Mouse (Mus musculus) embryonic facial prominence, embryonic 12.5 days (tissue): Measurements from ENCODE around the gene Cbx3. TPM values are rescaled to one million over a fixed set of nuclear protein-coding genes. Genes with fewer than 3 reads are reported as not detected.
"Not testable (repeated sequence)": the region's sequence is repeated elsewhere in the genome, so short reads cannot be mapped to it uniquely, and the experiment has no call there.

ENCODE experiments used
- ATAC-seq: fragments of 200-750 bp; cut with Nextera tagmentation; 2 replicates; pipeline ENCODE4 v1.8.0; 2017; ENCODE audit not compliant: insufficient number of reproducible peaks, insufficient read depth, low FRiP score, low TSS enrichment
- H3K27ac ChIP-seq: fragments of 300-500 bp; sonication (generic); 2 replicates; pipeline ENCODE4 v1.5.1; 2016; ENCODE audit warnings: mild to moderate bottlenecking
- H3K27me3 ChIP-seq: fragments of 300-500 bp; sonication (generic); 2 replicates; pipeline ENCODE4 v1.6.1; 2016; ENCODE audit warnings: mild to moderate bottlenecking, moderate library complexity
- H3K36me3 ChIP-seq: fragments of 300-500 bp; sonication (generic); 2 replicates; pipeline ENCODE4 v1.6.1; 2016; ENCODE audit warnings: mild to moderate bottlenecking
- H3K4me1 ChIP-seq: fragments of 300-500 bp; sonication (generic); 2 replicates; pipeline ENCODE4 v1.6.1; 2016
- H3K4me2 ChIP-seq: fragments of 300-500 bp; sonication (generic); replicated peaks from 2 replicates; pipeline ENCODE4 v1.6.1; 2016; ENCODE audit warnings: mild to moderate bottlenecking, moderate library complexity
- H3K4me3 ChIP-seq: fragments of 300-500 bp; sonication (generic); 2 replicates; pipeline ENCODE4 v1.5.1; 2016; ENCODE audit warnings: mild to moderate bottlenecking
- H3K9ac ChIP-seq: fragments of 300-500 bp; sonication (generic); 2 replicates; pipeline ENCODE4 v1.6.1; 2016; ENCODE audit warnings: mild to moderate bottlenecking, moderate library complexity
- H3K9me3 ChIP-seq: fragments of 300-500 bp; sonication (generic); 2 replicates; pipeline ENCODE4 v1.6.1; 2016; ENCODE audit warnings: mild to moderate bottlenecking, moderate library complexity
- WGBS: fragments of 180-500 bp; shearing (Covaris S2); methylation state at CpG from one replicate; pipeline ENCODE4 v1.1.7; 2016; 5-methylcytosine and 5-hydroxymethylcytosine counted together
- polyA plus RNA-seq: library from polyadenylated mRNA; unstranded; fragments of >200 nt; fragmentation: Nextera tagmentation; extraction: Ambion mirVana; gene quantifications from 2 replicates; pipeline ENCODE4 v1.2.1, GENCODE M21; 2016

The Cbx3 gene
- polyA plus RNA-seq, 1 experiment from 2014 or later, result 581 TPM

DNA sequence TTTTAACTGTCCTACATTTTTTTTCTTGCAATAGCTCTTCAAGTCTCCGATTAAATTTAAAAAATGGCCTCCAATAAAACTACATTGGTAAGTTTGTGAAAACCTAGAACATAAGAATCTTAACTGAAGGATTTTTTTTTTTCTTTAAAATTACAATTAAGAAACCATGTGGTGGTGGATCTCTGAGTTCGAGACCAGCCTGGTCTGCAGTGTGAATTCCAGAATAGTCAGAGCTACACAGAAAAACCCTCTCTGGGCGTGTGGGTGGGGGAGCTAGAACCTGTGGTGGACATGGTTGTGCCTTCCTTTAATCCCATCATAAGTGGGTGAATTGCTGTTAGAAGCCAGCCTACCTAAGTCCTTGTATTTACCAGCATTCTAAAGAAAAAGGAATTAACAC lies 1.6 kb downstream of the Cbx3 start:
- WGBS, result 14% methylated on average over 3 of the region's 3 CpGs
- peak overlapping the region; percentile 69 for H3K4me2 ChIP-seq
- peak overlapping the region; percentile 63 for H3K9ac ChIP-seq
- peaks cover 37% of the 10 kb centered on the region for H3K36me3 ChIP-seq
- no peak overlapping the region for H3K27ac ChIP-seq
- H3K9me3 ChIP-seq, result no peaks in the 10 kb centered on the region
- peaks cover 18% of the 10 kb centered on the region for H3K4me1 ChIP-seq
- no peaks in the 10 kb centered on the region for H3K27me3 ChIP-seq
- no peak for ATAC-seq
- H3K4me3 ChIP-seq, result peak overlapping the region; percentile 94

DNA sequence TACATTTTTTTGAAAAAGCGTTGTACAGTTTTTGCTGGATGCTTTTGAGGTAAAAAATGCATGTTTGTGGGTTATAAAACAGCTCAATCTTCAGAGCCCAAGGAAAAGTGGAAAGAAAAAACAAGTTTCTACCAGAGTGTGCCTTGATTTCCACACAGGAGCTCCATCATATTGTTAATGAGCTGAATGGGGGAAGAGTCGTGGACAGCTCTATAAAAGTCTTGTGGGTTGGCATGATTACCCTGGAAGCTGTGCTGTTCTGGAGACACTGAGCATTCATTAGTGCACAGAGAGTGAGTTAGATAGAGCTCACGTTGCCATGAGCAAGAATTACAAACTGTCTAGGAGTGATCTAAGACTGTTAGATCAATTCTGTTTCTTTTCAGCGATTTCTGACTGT lies 2.1 kb downstream of the Cbx3 start:
- no peaks in the 10 kb centered on the region for H3K9me3 ChIP-seq
- H3K36me3 ChIP-seq, result peaks cover 38% of the 10 kb centered on the region
- H3K4me3 ChIP-seq, result peak overlapping the region; percentile 94
- no peak overlapping the region for H3K27ac ChIP-seq
- H3K27me3 ChIP-seq, result no peaks in the 10 kb centered on the region
- 50% methylated on average over 4 of the region's 4 CpGs for WGBS
- peaks cover 18% of the 10 kb centered on the region for H3K4me1 ChIP-seq
- ATAC-seq, result no peak
- H3K9ac ChIP-seq, result peak overlapping the region; percentile 63
- H3K4me2 ChIP-seq, result peak overlapping the region; percentile 69

DNA sequence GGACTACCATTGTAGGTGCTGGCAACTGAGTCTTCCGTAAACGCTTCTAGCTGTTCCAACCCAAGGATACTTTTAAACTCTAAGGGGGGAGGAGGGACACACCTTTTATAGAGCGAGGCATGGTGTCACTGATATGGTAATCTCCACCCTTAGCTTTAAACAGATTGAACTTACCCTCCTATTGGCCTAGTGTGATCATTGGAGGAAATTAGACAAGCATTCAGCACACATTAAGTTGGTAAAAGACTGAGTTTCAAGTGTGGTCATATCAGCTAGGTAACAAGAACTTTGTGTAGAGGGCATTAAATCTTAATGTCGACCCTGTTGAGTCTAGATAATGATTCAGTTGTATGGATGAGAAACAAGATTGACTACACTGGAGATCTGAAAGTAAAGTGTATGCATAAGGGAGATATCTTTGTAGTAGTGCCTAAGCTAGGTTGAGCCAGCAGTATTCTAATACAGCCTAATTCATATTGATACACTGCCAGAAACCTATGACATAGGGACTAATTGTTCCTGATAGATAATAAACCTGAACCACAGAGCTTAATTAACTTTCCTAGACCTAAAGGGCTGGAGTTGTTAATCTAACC lies 9.1 kb downstream of the Cbx3 start:
- Histone ChIP-seq H3K27ac (no peak overlapping the region), H3K36me3 (peaks cover 74% of the 10 kb centered on the region), H3K27me3 (no peaks in the 10 kb centered on the region), H3K4me1 (no peaks in the 10 kb centered on the region), H3K4me2 (no peak overlapping the region), H3K9me3 (no peaks in the 10 kb centered on the region), H3K4me3 (no peak overlapping the region), H3K9ac (no peak overlapping the region)
- ATAC-seq, result no peak
- WGBS, result 96% methylated on average over 4 of the region's 4 CpGs

DNA sequence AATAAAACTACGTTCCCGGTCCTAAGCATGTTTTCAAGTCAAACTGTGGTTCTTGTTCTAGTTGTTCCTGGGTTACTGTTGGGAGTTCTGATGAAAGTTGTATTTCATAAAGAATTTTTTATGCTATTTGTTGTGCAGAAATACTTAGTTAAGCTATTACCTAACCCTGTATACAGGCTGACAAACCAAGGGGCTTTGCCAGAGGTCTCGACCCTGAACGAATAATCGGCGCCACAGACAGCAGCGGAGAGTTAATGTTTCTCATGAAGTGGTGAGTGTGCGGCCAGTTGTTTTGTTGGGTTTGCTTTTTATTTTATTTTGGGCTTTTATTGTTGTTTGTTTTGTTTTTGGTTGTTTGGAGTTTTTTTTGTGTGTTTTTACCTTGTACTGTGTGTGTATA lies 11.4 kb downstream of the Cbx3 start:
- WGBS, result 94% methylated on average over 8 of the region's 8 CpGs
- Histone ChIP-seq H3K9me3 (no peaks in the 10 kb centered on the region), H3K27me3 (no peaks in the 10 kb centered on the region), H3K4me3 (no peak overlapping the region), H3K4me2 (no peak overlapping the region), H3K36me3 (peaks cover 62% of the 10 kb centered on the region), H3K27ac (no peak overlapping the region), H3K4me1 (no peaks in the 10 kb centered on the region), H3K9ac (no peak overlapping the region)
- ATAC-seq, result no peak

DNA sequence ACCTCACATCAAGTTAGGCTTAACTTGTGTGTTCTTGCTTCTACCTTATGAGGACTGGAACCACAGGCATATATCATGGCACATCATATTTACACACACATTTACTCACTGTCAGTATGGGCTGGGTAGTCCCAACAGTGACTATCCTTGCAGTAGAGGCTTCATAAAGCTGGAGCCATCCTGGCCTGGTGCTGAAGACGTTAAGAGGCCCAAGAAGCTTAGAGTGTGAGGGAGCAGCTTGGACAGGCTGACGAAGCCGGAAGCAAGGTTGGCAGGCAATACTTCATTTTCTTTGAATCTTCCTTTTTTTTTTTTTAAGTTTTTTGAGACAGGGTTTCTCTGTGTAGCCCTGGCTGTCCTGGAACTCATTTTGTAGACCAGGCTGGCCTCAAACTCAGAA lies 13.7 kb downstream of the Cbx3 start:
- Histone ChIP-seq H3K36me3 (peaks cover 46% of the 10 kb centered on the region), H3K4me3 (no peak overlapping the region), H3K9ac (no peak overlapping the region), H3K4me2 (no peak overlapping the region), H3K27me3 (no peaks in the 10 kb centered on the region), H3K4me1 (no peaks in the 10 kb centered on the region), H3K9me3 (no peaks in the 10 kb centered on the region), H3K27ac (no peak overlapping the region)
- 94% methylated on average over 3 of the region's 3 CpGs for WGBS
- ATAC-seq, result no peak

DNA sequence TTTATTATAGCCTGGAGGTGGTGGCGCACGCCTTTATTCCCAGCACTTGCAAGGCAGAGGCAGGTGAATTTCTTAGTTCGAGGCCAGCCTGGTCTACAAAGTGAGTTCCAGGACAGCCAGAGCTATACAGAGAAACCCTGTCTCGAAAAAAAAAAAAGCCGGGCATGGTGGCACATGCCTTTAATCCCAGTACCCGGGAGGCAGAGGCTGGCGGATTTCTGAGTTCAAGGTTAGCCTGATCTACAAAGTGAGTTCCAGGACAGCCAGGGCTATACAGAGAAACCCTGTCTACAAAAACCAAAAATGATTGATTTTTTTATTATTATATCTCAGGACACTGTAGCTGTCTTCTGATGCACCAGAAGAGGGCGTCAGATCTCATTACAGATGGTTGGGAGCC lies 14.4 kb downstream of the Cbx3 start:
- not testable (repeated sequence) for H3K9me3 ChIP-seq, H3K27ac ChIP-seq, H3K4me1 ChIP-seq, ATAC-seq, H3K4me3 ChIP-seq, H3K9ac ChIP-seq, H3K27me3 ChIP-seq, H3K4me2 ChIP-seq
- 90% methylated on average over 8 of the region's 8 CpGs for WGBS
- peaks cover 39% of the 10 kb centered on the region for H3K36me3 ChIP-seq

DNA sequence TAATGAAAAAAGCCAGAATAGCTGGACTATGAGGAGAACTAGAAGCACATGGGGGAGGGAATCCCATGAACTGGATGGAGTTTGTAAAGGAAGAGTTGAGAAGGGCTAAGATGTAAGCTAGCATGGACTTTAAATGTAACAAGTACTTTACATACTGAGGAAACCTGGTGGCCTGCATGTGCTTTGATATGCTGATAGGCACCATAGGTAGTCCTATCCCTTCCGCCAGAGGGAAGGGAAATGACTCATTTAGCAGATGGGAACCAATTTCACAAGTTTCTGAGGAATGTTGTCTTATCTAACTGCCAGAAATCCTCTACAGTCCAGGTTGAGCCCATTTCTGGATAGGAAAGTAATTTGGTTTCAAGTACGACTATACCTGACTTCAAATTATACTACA lies 15.5 kb downstream of the Cbx3 start:
- ATAC-seq, result no peak
- H3K9me3 ChIP-seq, result no peaks in the 10 kb centered on the region
- H3K27me3 ChIP-seq, result no peaks in the 10 kb centered on the region
- no peak overlapping the region for H3K27ac ChIP-seq
- H3K4me3 ChIP-seq, result no peak overlapping the region
- WGBS, result 66% methylated on average over 2 of the region's 2 CpGs
- no peaks in the 10 kb centered on the region for H3K4me1 ChIP-seq
- H3K36me3 ChIP-seq, result peaks cover 28% of the 10 kb centered on the region
- no peak overlapping the region for H3K4me2 ChIP-seq
- no peak overlapping the region for H3K9ac ChIP-seq

DNA sequence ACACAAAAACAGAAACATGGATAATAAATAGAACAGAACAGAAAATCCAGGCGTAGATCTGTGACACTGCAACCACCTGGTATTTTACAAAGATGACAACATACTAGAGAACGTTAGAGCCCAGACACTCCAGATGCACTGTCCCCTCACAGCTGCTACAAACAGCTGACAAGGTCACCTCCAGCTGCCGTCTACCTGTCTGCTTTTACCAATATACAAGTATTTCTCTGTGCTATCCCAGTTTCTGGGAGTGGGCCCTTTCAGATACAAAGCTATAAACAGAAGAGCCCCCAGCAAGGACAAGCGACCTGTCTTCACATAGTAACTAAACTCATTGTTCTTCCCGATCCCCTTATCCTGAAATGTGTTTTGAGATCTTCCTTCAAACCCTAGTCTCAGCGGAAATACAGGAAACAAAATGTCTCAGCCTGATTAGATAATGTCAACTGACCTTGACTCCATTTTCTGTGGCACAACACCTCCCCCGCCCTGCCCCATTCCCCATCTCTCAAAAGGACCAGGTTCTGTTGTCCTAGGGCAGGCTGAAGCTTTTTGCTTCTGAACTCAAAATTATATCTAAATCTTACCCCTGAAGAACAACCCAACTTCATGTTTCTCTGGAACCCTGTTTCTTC lies 16.0 kb downstream of the Cbx3 start:
- no peak overlapping the region for H3K4me3 ChIP-seq
- peaks cover 22% of the 10 kb centered on the region for H3K36me3 ChIP-seq
- H3K9ac ChIP-seq, result no peak overlapping the region
- H3K27ac ChIP-seq, result no peak overlapping the region
- WGBS, result 64% methylated on average over 7 of the region's 7 CpGs
- no peak for ATAC-seq
- no peak overlapping the region for H3K4me2 ChIP-seq
- H3K27me3 ChIP-seq, result no peaks in the 10 kb centered on the region
- H3K9me3 ChIP-seq, result no peaks in the 10 kb centered on the region
- no peaks in the 10 kb centered on the region for H3K4me1 ChIP-seq

DNA sequence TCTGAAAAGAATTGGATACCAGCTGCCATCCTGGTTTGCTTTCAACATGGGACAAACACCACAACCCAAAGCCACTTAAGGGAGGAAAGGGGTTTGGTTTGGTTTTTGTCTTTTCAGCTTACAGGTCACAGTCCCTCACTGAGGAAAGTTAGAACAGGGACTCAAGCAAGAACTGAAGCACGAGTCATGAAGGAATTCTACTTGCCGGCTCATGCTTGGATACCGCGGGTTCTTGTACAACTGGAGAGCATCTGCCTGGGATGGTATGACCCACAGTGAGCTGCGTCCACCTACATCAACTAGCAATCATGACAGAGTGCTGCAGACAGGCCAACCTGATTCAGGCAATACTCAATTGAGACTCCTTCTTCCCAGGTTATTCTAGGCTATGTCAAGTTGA lies 16.6 kb downstream of the Cbx3 start:
- no peak overlapping the region for H3K27ac ChIP-seq
- no peak overlapping the region for H3K9ac ChIP-seq
- no peak overlapping the region for H3K4me3 ChIP-seq
- H3K27me3 ChIP-seq, result no peaks in the 10 kb centered on the region
- no peak for ATAC-seq
- no peaks in the 10 kb centered on the region for H3K9me3 ChIP-seq
- WGBS, result 89% methylated on average over 5 of the region's 5 CpGs
- H3K4me2 ChIP-seq, result no peak overlapping the region
- peaks cover 17% of the 10 kb centered on the region for H3K36me3 ChIP-seq
- H3K4me1 ChIP-seq, result no peaks in the 10 kb centered on the region

DNA sequence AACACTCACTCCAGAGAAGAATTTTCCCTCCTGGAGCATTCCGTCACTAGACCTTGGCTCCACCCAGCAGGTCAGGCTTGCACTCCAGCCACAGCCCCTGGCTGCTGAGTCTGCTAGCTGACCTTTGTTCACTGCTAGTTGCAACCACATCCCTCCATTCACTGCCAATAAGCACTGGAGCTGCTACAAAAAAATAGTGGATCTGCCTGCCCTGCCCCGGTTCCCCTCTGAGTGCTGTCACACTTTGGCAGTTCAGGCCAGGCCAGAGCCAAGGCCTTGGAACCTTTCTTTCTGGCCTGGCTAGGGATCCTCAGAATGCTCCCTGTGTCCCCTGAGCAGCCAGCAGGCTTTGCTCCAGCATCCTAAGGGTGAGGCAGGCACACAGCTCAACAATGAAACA lies 19.6 kb downstream of the Cbx3 start:
- Histone ChIP-seq H3K27ac (0 out of 2 replicates have a peak overlapping the region, but pooled peaks have one; percentile 30), H3K27me3 (no peaks in the 10 kb centered on the region), H3K4me2 (no peak overlapping the region), H3K4me1 (no peaks in the 10 kb centered on the region), H3K4me3 (no peak overlapping the region), H3K9me3 (no peaks in the 10 kb centered on the region), H3K36me3 (no peaks in the 10 kb centered on the region), H3K9ac (no peak overlapping the region)
- no peak for ATAC-seq
- 47% methylated on average over 2 of the region's 2 CpGs for WGBS

DNA sequence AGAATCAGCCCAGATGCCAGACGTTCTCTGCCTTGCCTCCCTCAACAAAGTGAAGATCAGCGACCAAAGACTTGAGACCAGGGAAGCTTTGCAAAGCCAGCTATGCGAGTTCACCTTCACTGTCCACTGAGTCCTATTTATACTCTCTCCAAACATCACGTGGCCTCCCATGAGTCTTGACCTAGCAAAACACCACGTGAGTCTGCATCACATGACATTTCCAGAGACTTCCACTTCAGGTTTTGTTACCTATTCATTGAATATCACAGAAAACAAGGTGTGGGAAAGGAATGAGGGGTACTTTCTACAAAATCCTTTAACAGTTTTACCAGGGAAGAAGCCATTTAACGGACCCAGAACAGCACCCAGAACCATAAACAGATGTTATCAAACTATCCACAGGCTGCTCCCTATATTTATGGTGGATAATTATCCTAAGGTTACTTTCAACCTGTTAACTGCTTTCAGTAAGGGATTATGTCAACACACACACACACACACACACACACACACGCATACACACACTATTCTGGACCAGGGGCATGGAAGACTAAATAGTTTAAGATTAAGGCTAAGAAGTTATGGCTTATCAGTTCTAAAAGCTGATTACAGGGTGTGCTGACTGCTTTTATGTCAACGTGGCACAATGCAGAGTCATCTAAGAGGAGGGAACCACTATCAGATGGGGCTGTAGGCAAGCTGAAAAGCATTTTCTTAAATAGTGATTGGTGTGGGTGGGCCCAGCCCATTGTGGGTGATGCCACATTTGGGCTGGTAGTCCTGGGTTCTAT lies 27.4 kb downstream of the Cbx3 start:
- H3K27ac ChIP-seq, result no peak overlapping the region
- WGBS, result 73% methylated on average over 8 of the region's 8 CpGs
- H3K9me3 ChIP-seq, result no peaks in the 10 kb centered on the region
- H3K27me3 ChIP-seq, result no peaks in the 10 kb centered on the region
- H3K4me2 ChIP-seq, result no peak overlapping the region
- H3K4me1 ChIP-seq, result no peaks in the 10 kb centered on the region
- H3K4me3 ChIP-seq, result no peak overlapping the region
- ATAC-seq, result no peak
- no peak overlapping the region for H3K9ac ChIP-seq
- no peaks in the 10 kb centered on the region for H3K36me3 ChIP-seq

DNA sequence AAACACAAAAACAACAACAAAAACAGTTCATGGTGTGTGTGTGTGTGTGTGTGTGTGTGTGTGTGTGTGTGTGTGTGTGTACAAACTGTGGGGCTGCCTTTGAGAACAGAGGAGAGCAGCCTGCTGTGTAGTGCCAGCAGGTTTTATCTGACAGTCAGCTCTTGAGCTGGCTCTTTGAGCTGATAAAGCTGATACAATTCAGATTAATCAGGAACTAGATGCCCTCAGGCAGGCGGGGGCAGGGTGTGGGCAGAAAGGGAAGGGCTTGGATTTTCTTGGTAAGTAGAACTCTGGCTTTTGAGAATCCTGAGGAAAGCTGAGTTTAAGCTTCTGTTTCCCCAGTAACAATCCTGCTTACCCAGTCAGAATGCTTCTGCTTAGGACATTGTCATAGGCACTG lies 35.5 kb downstream of the Cbx3 start:
- 53% methylated on average over 1 of the region's 1 CpGs for WGBS
- Histone ChIP-seq H3K27ac (no peak overlapping the region), H3K4me1 (no peaks in the 10 kb centered on the region), H3K4me3 (no peak overlapping the region), H3K9ac (no peak overlapping the region), H3K27me3 (no peaks in the 10 kb centered on the region), H3K36me3 (no peaks in the 10 kb centered on the region), H3K9me3 (no peaks in the 10 kb centered on the region), H3K4me2 (no peak overlapping the region)
- no peak for ATAC-seq
